Mouse (Mus musculus): Measurements from ENCODE around the gene Cfap36.

Cfap36 gene

GRCm38 (mm10) chr11:29180657-29181056, 66.6 kb downstream of the Cfap36 start:
- no peak for DNase-seq (ENCODE audit: low spot score in 2 of 2)

DNA sequence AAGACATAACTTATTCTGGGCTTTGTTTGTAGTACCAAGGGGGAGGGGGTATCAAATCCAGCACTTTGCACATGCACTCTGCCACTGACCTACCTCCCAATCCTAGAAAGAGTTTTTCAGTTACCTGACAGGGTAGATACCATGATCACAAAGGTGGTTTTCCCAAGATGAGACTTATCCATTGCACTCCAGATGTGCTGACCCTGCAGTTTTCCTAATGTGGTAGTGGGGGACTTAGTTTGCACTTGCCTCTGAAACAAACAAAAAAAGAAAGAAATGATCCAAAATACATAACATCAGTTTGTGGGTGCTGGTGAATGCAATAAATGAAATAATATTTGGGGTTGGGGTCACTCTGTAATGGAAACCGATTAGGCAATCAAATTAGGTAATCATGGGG, 67.9 kb downstream of the Cfap36 start:
- DNase-seq (ENCODE audit: low spot score in 2 of 2): no peak

DNA sequence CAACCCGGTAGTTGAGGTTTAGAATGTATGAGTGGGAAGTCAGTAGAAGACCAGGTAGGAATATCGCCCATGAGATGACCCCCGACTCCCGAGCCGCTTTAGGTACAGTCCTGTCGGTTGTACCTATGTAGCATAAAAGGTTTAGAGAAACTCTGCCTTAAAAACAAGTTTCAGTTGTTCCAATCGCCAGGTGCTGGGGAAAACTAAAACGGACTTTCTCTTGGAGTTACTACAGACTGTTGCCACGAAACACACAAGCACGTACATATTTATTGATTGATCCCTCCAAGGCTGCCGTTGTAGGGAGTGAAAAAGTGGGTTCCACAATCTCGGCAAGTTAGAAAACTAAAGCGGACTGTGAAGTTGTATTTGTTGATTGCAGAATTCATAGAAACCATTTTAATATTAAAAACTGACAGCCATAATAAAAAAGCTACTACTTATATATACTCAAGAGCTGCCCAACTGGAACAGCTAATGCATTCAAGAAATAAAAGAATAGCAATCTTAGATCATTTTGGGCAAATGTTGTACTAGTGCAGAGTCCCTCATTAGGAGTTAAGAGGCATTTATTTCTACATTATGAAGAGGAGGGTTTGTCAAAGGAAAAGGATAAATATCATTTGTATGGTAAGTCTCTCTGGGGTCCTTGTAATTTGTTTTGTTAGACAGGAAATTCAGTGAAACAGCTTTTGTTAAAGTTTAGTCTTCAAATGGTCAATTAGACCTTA, 73.3 kb downstream of the Cfap36 start:
- DNase-seq (ENCODE audit: low spot score in 2 of 2): no peak

- peak; percentile 31 to 68 for DNase-seq (ENCODE audit: low spot score in 2 of 2)
These were observed 74.0 kb downstream of the Cfap36 start for GRCm38 (mm10) chr11:29173125-29173631.

DNA sequence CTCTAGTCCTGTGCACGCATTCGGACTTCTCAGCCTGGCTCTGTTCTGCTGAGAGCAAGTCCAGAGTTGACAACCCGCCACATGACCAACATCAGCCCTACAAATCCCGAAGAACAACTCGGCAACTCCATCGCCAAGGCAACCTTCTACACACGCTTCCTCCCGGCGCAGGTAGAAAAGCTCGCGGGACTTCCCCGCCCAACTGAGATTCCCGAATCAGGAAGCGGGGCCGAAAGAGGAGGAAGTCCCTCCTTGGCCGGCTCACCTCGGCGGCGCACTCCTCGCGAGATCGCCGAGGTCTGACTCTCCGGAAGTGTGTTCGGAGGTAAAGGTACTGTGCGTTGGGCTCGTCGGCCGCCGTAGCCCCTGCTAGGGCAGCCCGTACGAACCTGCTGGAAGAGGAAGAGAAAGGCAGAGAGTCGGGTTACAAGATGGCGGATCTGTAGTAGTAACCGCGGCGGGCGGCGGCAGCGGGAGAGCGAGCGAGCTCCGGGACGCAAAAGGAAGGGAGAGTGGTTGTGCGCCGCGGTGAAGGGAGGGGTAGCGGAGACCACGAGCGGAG, 74.6 kb downstream of the Cfap36 start, which contains the start of gene Ppp4r3b:
Gene Ppp4r3b, plus strand, starts transcription at position 328 of the 562 bp plus-strand sequence.
- DNase-seq (ENCODE audit: low spot score in 2 of 2): peak; percentile 93 to 98

- DNase-seq (ENCODE audit: low spot score in 2 of 2): peak; percentile 31 to 53
These were observed 75.2 kb downstream of the Cfap36 start for GRCm38 (mm10) chr11:29171959-29172391.
